Mouse (Mus musculus) lung, postnatal 0 days (tissue): ENCODE data around the gene Cacnb2. TPM values are rescaled to one million over a fixed set of nuclear protein-coding genes. Genes with fewer than 3 reads are reported as not detected.

ENCODE experiments used
- ATAC-seq: fragments of 200-750 bp; cut with Nextera tagmentation; 2 replicates; pipeline ENCODE4 v1.8.0; 2017; ENCODE audit warnings: moderate library complexity
- DNase-seq: peaks from one replicate; pipeline ENCODE4 v3.0.0-alpha.2; 2016; ENCODE audit warnings: low spot score
- H3K27ac ChIP-seq: fragments of 300-500 bp; sonication (generic); 2 replicates; pipeline ENCODE4 v1.5.1; 2014; ENCODE audit warnings: antibody characterized with exemption, mild to moderate bottlenecking, low read length, mixed read lengths
- H3K27me3 ChIP-seq: fragments of 300-500 bp; sonication (generic); replicated peaks from 2 replicates; pipeline ENCODE4 v1.6.1; 2014; ENCODE audit warnings: low read length, mixed read lengths; ENCODE audit not compliant: insufficient read depth
- H3K36me3 ChIP-seq: fragments of 300-500 bp; sonication (generic); 2 replicates; pipeline ENCODE4 v1.6.1; 2014; ENCODE audit warnings: low read length, mixed read lengths; ENCODE audit not compliant: insufficient read depth
- H3K4me1 ChIP-seq: fragments of 300-500 bp; sonication (generic); 2 replicates; pipeline ENCODE4 v1.6.1; 2014; ENCODE audit warnings: antibody characterized with exemption, low read depth, low read length, mixed read lengths; ENCODE audit not compliant: insufficient read depth
- H3K4me2 ChIP-seq: fragments of 300-500 bp; sonication (generic); replicated peaks from 2 replicates; pipeline ENCODE4 v1.6.1; 2014; ENCODE audit warnings: low read depth, mild to moderate bottlenecking, low read length, moderate library complexity, mixed read lengths
- H3K4me3 ChIP-seq: fragments of 300-500 bp; sonication (generic); 2 replicates; pipeline ENCODE4 v1.5.1; 2014; ENCODE audit warnings: low read depth, low read length
- H3K9ac ChIP-seq: fragments of 300-500 bp; sonication (generic); replicated peaks from 2 replicates; pipeline ENCODE4 v1.6.1; 2014; ENCODE audit warnings: low read depth, mild to moderate bottlenecking
- H3K9me3 ChIP-seq: fragments of 300-500 bp; sonication (generic); 2 replicates; pipeline ENCODE4 v1.6.1; 2016; ENCODE audit warnings: low read length, mixed read lengths
- CTCF ChIP-seq: IDR thresholded peaks from 2 replicates; pipeline ENCODE4 v1.5.1; 2016; ENCODE audit warnings: antibody characterized with exemption, mild to moderate bottlenecking
- EP300 ChIP-seq: IDR thresholded peaks from 2 replicates; pipeline ENCODE4 v1.6.1; 2016; ENCODE audit warnings: antibody characterized with exemption, mild to moderate bottlenecking, control low read depth
- WGBS: fragments of 180-500 bp; shearing (Covaris S2); extraction: QIAGEN DNeasy Blood & Tissue Kit; methylation state at CpG from one replicate; pipeline ENCODE4 v1.1.7; 2014; 5-methylcytosine and 5-hydroxymethylcytosine counted together
- polyA plus RNA-seq: library from polyadenylated mRNA; unstranded; fragments of >200 nt; fragmentation: Nextera tagmentation; extraction: Ambion mirVana; gene quantifications from 2 replicates; pipeline ENCODE4 v1.2.1, GENCODE M21; 2015

Cacnb2 gene
- polyA plus RNA-seq, 1 experiment from 2014 or later = 5.1 TPM

- Histone ChIP-seq H3K9ac (no peak overlapping the region), H3K27me3 (no peaks in the 10 kb centered on the region), H3K4me2 (no peak overlapping the region), H3K4me3 (no peak overlapping the region), H3K27ac (no peak overlapping the region), H3K4me1 (no peaks in the 10 kb centered on the region), H3K36me3 (no peaks in the 10 kb centered on the region), H3K9me3 (no peaks in the 10 kb centered on the region)
- peak; percentile 30 for DNase-seq
- 64% methylated on average over 8 of the region's 8 CpGs for WGBS
- ATAC-seq = peak; percentile 47
- TF ChIP-seq CTCF = no peak
- no peak for TF ChIP-seq EP300
Observed at GRCm38 (mm10) chr2:14936492-14936891, 333.6 kb downstream of the Cacnb2 start.

- Histone ChIP-seq H3K36me3 (no peaks in the 10 kb centered on the region), H3K9me3 (no peaks in the 10 kb centered on the region), H3K4me3 (no peak overlapping the region), H3K4me2 (no peak overlapping the region), H3K27ac (no peak overlapping the region), H3K4me1 (no peaks in the 10 kb centered on the region), H3K9ac (no peak overlapping the region), H3K27me3 (no peaks in the 10 kb centered on the region)
- no peak for DNase-seq
- 62% methylated on average over 4 of the region's 4 CpGs for WGBS
- no peak for ATAC-seq
- TF ChIP-seq CTCF = no peak
Observed at GRCm38 (mm10) chr2:14942261-14942660, 339.4 kb downstream of the Cacnb2 start.

GRCm38 (mm10) chr2:14943691-14944357 lies 340.9 kb downstream of the Cacnb2 start:
- Histone ChIP-seq H3K4me3 (no peak overlapping the region), H3K9ac (no peak overlapping the region), H3K9me3 (no peaks in the 10 kb centered on the region), H3K4me2 (no peak overlapping the region), H3K27ac (no peak overlapping the region), H3K36me3 (no peaks in the 10 kb centered on the region), H3K4me1 (no peaks in the 10 kb centered on the region), H3K27me3 (no peaks in the 10 kb centered on the region)
- TF ChIP-seq CTCF (no peak), EP300 (no peak)
- WGBS = 64% methylated on average over 3 of the region's 3 CpGs
- DNase-seq (no peak), ATAC-seq (peak; percentile 41; the same call in 1 of the 2 replicates)

GRCm38 (mm10) chr2:14953090-14953489 lies 350.2 kb downstream of the Cacnb2 start:
- Histone ChIP-seq H3K9ac (no peak overlapping the region), H3K27ac (no peak overlapping the region), H3K4me1 (no peaks in the 10 kb centered on the region), H3K27me3 (no peaks in the 10 kb centered on the region), H3K4me2 (no peak overlapping the region), H3K4me3 (no peak overlapping the region), H3K36me3 (no peaks in the 10 kb centered on the region), H3K9me3 (no peaks in the 10 kb centered on the region)
- no peak for TF ChIP-seq CTCF
- no peak for TF ChIP-seq EP300
- ATAC-seq (no peak), DNase-seq (no peak)
- WGBS = 67% methylated on average over 2 of the region's 2 CpGs

DNA sequence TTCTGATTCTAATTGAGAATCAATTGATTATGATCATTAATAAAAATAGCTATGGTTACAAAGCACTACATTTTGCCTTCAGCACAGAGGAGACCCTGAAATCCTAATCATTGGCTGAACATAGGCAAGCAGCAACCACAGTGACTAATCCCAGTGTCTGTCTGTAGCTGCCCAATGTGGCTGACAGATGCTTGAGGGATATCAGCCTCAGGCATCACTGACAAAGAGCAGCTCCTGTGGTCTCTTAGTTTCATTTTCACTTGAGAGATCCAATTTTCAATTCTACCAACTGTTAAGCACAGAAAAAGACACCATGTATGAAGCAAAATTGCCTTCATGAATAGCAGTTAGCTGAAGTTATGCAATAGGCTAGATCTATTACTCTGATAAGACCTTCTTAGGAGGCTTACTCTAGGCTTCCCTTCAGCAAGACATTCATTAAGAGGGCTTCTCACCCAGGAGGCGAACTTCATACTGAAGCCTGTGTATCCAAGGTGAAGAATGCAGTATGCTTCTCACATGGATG lies 358.1 kb downstream of the Cacnb2 start:
- no peak for ATAC-seq
- Histone ChIP-seq H3K4me3 (no peak overlapping the region), H3K4me2 (no peak overlapping the region), H3K27me3 (no peaks in the 10 kb centered on the region), H3K9ac (no peak overlapping the region), H3K36me3 (no peaks in the 10 kb centered on the region), H3K27ac (no peak overlapping the region), H3K4me1 (no peaks in the 10 kb centered on the region), H3K9me3 (no peaks in the 10 kb centered on the region)
- DNase-seq = no peak
- 60% methylated on average over 1 of the region's 1 CpGs for WGBS
- TF ChIP-seq EP300 (no peak), CTCF (no peak)

GRCm38 (mm10) chr2:14961493-14961892 lies 358.6 kb downstream of the Cacnb2 start:
- Histone ChIP-seq H3K36me3 (no peaks in the 10 kb centered on the region), H3K27me3 (no peaks in the 10 kb centered on the region), H3K9ac (no peak overlapping the region), H3K27ac (no peak overlapping the region), H3K4me2 (no peak overlapping the region), H3K4me1 (no peaks in the 10 kb centered on the region), H3K9me3 (no peaks in the 10 kb centered on the region), H3K4me3 (no peak overlapping the region)
- ATAC-seq = no peak
- TF ChIP-seq EP300 (no peak), CTCF (no peak)
- WGBS = 78% methylated on average over 2 of the region's 2 CpGs
- no peak for DNase-seq
